22 mouse cellular contexts compared by ENCODE assay signal in the genomic region with DNA sequence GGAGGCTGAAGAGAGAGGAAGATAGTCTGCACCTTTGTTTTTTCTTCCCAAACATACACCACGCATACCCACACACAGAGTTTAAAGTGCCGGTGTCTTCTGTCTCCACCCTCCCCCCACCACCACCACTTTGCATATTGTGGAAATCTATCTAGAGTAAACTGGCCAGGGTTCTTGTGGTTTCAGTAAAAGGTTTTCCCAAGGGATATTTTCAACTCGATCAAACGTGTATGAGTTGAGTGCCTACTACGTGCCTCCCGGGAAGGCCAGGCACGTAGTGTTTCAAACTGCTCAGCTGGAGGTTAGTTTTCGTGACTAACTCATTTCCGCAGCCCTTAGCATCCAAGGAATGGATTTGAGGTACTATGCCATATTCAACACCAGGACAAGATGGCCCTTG. TPM values are rescaled to one million over a fixed set of nuclear protein-coding genes. Genes with fewer than 3 reads are reported as not detected.
DNase-seq lines count a peak whose midpoint lies in the region; ATAC-seq and TF ChIP-seq lines count a peak whose summit lies in the region.
"Had no signal": no experiment of that assay in that cellular context is flagged by ENCODE, and none has a peak within 500 bp of the region (broad histone marks: within the 10 kb centered on the region; RNA-seq: fewer than 3 reads in every experiment).

No protein-coding gene starts in this region.

- 96% methylated on average over 9 of the region's 9 CpGs for WGBS in kidney, embryonic 14.5 days
- 73% methylated on average over 9 of the region's 9 CpGs for WGBS in olfactory bulb, adult 2 months
- WGBS in forebrain, embryonic 11.5 days = 94% methylated on average over 9 of the region's 9 CpGs

- H3K27ac ChIP-seq in kidney, embryonic 14.5 days (ENCODE audit: low read depth, low read length) = no peak overlapping the region
- peak overlapping the region; percentile 25; the same call in 1 of the 2 replicates for H3K27ac ChIP-seq in olfactory bulb, adult 2 months (ENCODE audit: insufficient read depth, low read depth, low read length)
- H3K27ac ChIP-seq in forebrain, embryonic 11.5 days (ENCODE audit: low read depth, low read length) = no peak overlapping the region
- H3K27ac ChIP-seq: forebrain, embryonic 12.5 days; forebrain, embryonic 15.5 days had no signal

- DNase-seq in frontal cortex, postnatal 14 days (ENCODE audit: low spot score in 2 of 2) = no peak
- DNase-seq in kidney, adult 18-20 months = no peak
- DNase-seq in R1 (ENCODE audit: low read depth, low spot score) = peak; percentile 17
- no peak for DNase-seq in left cerebral cortex, adult 9 months (ENCODE audit: low spot score in 2 of 2)
- DNase-seq in forebrain, embryonic 11.5 days (ENCODE audit: low spot score) = no peak
- DNase-seq: adrenal gland, adult 8-10 months; adrenal gland, postnatal 14 days; adrenal gland, postnatal 36 days; cerebellum, adult 11-12 months; cerebellum, adult 2 months; cerebellum, adult 9-10 months; cerebellum, postnatal 10 days; cerebellum, postnatal 25 days; forebrain, postnatal 0 days had no signal

- peaks cover 67% of the 10 kb centered on the region for H3K36me3 ChIP-seq in kidney, embryonic 14.5 days (ENCODE audit: control insufficient read depth, insufficient read depth, low read length)
- peaks cover 50% of the 10 kb centered on the region for H3K36me3 ChIP-seq in forebrain, embryonic 11.5 days (ENCODE audit: control insufficient read depth, insufficient read depth, low read length)

- no peak for TF ChIP-seq POLR2A in olfactory bulb, adult 2 months (IDR thresholded peaks at IDR 0.05; ENCODE audit: insufficient read depth, low read depth, low read length)

- no peak for TF ChIP-seq CTCF in olfactory bulb, adult 2 months (IDR thresholded peaks at IDR 0.05; ENCODE audit: insufficient read depth, low read depth, low read length)

- H3K4me2 ChIP-seq in kidney, embryonic 14.5 days (replicated peaks; ENCODE audit: low read depth, low read length) = no peak overlapping the region
- no peak overlapping the region for H3K4me2 ChIP-seq in forebrain, embryonic 11.5 days (ENCODE audit: low read depth, low read length, severe bottlenecking)
- H3K4me2 ChIP-seq: forebrain, embryonic 12.5 days; forebrain, embryonic 15.5 days had no signal

- H3K27me3 ChIP-seq in kidney, embryonic 14.5 days (ENCODE audit: control insufficient read depth, insufficient read depth, low read length) = no peaks in the 10 kb centered on the region
- H3K27me3 ChIP-seq in forebrain, embryonic 11.5 days (ENCODE audit: control insufficient read depth, insufficient read depth, low read length) = no peaks in the 10 kb centered on the region
- H3K27me3 ChIP-seq: forebrain, embryonic 12.5 days; forebrain, embryonic 15.5 days; Patski had no signal

- no peak overlapping the region for H3K4me3 ChIP-seq in kidney, embryonic 14.5 days (ENCODE audit: low read length)
- no peak overlapping the region for H3K4me3 ChIP-seq in olfactory bulb, adult 2 months (ENCODE audit: insufficient read depth, low read depth, low read length)
- H3K4me3 ChIP-seq in forebrain, embryonic 11.5 days (ENCODE audit: low read depth, low read length) = no peak overlapping the region
- H3K4me3 ChIP-seq: forebrain, embryonic 12.5 days; forebrain, embryonic 15.5 days had no signal

- H3K4me1 ChIP-seq in kidney, embryonic 14.5 days (ENCODE audit: control insufficient read depth, insufficient read depth, low read length) = no peaks in the 10 kb centered on the region
- H3K4me1 ChIP-seq in olfactory bulb, adult 2 months (ENCODE audit: control insufficient read depth, insufficient read depth, low read length) = peaks cover 3% of the 10 kb centered on the region
- no peaks in the 10 kb centered on the region for H3K4me1 ChIP-seq in forebrain, embryonic 11.5 days (replicated peaks; ENCODE audit: control insufficient read depth, insufficient read depth, low read length)
- H3K4me1 ChIP-seq: forebrain, embryonic 12.5 days; forebrain, embryonic 15.5 days had no signal

- H3K9ac ChIP-seq in kidney, embryonic 14.5 days (ENCODE audit: low read depth, low read length) = no peak overlapping the region
- no peak overlapping the region for H3K9ac ChIP-seq in forebrain, embryonic 11.5 days (ENCODE audit: low read length)
- H3K9ac ChIP-seq: forebrain, embryonic 12.5 days; forebrain, embryonic 15.5 days; forebrain, postnatal 0 days had no signal

- peak; percentile 36 for ATAC-seq in frontal cortex, adult (ENCODE audit: low TSS enrichment)
- ATAC-seq in kidney, embryonic 14.5 days (ENCODE audit: low FRiP score, low TSS enrichment) = 0 out of 2 replicates have a peak, but pooled peaks have one; percentile 20
- no peak for ATAC-seq in forebrain, embryonic 11.5 days (replicated peaks; ENCODE audit: low FRiP score)
- ATAC-seq: activated CD4-positive, CD25-positive, alpha-beta regulatory T cell, adult 4 months; forebrain, embryonic 15.5 days; forebrain, postnatal 0 days; Patski had no signal

- peaks cover 7% of the 10 kb centered on the region for H3K9me3 ChIP-seq in kidney, embryonic 14.5 days (ENCODE audit: control insufficient read depth, low read length)
- peaks cover 13% of the 10 kb centered on the region; the same call in 1 of the 2 replicates for H3K9me3 ChIP-seq in forebrain, embryonic 11.5 days (ENCODE audit: control insufficient read depth, low read length)
- H3K9me3 ChIP-seq: G1E had no signal

RNA-seq across cellular contexts. Expression of a gene that starts 52.5 kb away (rescaled TPM):
- 29.6 and 35.9 TPM in 2 replicates for polyA plus RNA-seq in kidney, embryonic 14.5 days (2014; fragmentation: Nextera tagmentation; extraction: Ambion mirVana)
- not detected in 2 replicates for polyA plus RNA-seq in olfactory bulb, adult 2 months (2012; ENCODE audit: insufficient read depth, insufficient read length, low replicate concordance, missing spikeins)
- polyA plus RNA-seq in forebrain, embryonic 11.5 days (2014; fragmentation: Nextera tagmentation; extraction: Ambion mirVana) = 37.5 and 38.9 TPM in 2 replicates

Comparison
In these comparisons a context has a peak if more than half of its experiments do, and no peak if none do; other contexts are left out.
1. RNA of a gene that starts 52.5 kb away (polyA plus RNA-seq): 37.5 to 38.9 TPM in forebrain, embryonic 11.5 days and 29.6 to 35.9 TPM in kidney, embryonic 14.5 days; not detected in olfactory bulb, adult 2 months; every median in the first group is over 10 times any median in the second.